Mouse (Mus musculus): ENCODE data around the gene Kif26a. TPM values are rescaled to one million over a fixed set of nuclear protein-coding genes. Genes with fewer than 3 reads are reported as not detected.

Gene Kif26a
- total and polyA plus RNA-seq, 2 experiments from 2014 or later = 1.9 to 26.3 TPM

GRCm38 (mm10) chr12:112107685-112108084 is 38.3 kb upstream of the Kif26a start:
- Histone ChIP-seq H3K9me3 (ENCODE audit: low read length) (no peaks in the 10 kb centered on the region), H3K9ac (replicated peaks; ENCODE audit: low read length) (no peak overlapping the region), H3K4me3 (ENCODE audit: low read length) (no peak overlapping the region), H3K27ac (no peak overlapping the region), H3K4me1 (ENCODE audit: insufficient read depth, low read length) (no peaks in the 10 kb centered on the region), H3K36me3 (ENCODE audit: insufficient read depth, low read length) (no peaks in the 10 kb centered on the region), H3K27me3 (ENCODE audit: insufficient read depth, low read length) (no peaks in the 10 kb centered on the region), H3K4me2 (ENCODE audit: low read depth, low read length) (no peak overlapping the region)
- 92% methylated on average over 8 of the region's 8 CpGs for WGBS
- TF ChIP-seq CTCF (IDR thresholded peaks at IDR 0.05; ENCODE audit: low read depth) = no peak
- ATAC-seq = no peak
- DNase-seq (ENCODE audit: low spot score) = no peak

GRCm38 (mm10) chr12:112108696-112109445 is 37.1 kb upstream of the Kif26a start:
- Histone ChIP-seq H3K36me3 (ENCODE audit: insufficient read depth, low read length) (no peaks in the 10 kb centered on the region), H3K9me3 (ENCODE audit: low read length) (no peaks in the 10 kb centered on the region), H3K27me3 (ENCODE audit: insufficient read depth, low read length) (no peaks in the 10 kb centered on the region), H3K4me3 (ENCODE audit: low read length) (no peak overlapping the region), H3K27ac (no peak overlapping the region), H3K9ac (replicated peaks; ENCODE audit: low read length) (no peak overlapping the region), H3K4me2 (ENCODE audit: low read depth, low read length) (no peak overlapping the region), H3K4me1 (ENCODE audit: insufficient read depth, low read length) (no peaks in the 10 kb centered on the region)
- ATAC-seq (no peak), DNase-seq (ENCODE audit: low spot score) (no peak)
- WGBS = 82% methylated on average over 11 of the region's 11 CpGs
- no peak for TF ChIP-seq CTCF (IDR thresholded peaks at IDR 0.05; ENCODE audit: low read depth)

GRCm38 (mm10) chr12:112109701-112110100 is 36.3 kb upstream of the Kif26a start:
- DNase-seq (ENCODE audit: low spot score) (no peak), ATAC-seq (no peak)
- peaks cover 4% of the 10 kb centered on the region; the same call in 1 of the 2 replicates for H3K27me3 ChIP-seq (ENCODE audit: insufficient read depth, low read length)
- no peaks in the 10 kb centered on the region for H3K4me1 ChIP-seq (ENCODE audit: insufficient read depth, low read length)
- H3K4me3 ChIP-seq (ENCODE audit: low read length) = no peak overlapping the region
- no peak overlapping the region for H3K4me2 ChIP-seq (ENCODE audit: low read depth, low read length)
- H3K9ac ChIP-seq (replicated peaks; ENCODE audit: low read length) = no peak overlapping the region
- no peak overlapping the region for H3K27ac ChIP-seq
- WGBS = 82% methylated on average over 9 of the region's 9 CpGs
- no peaks in the 10 kb centered on the region for H3K36me3 ChIP-seq (ENCODE audit: insufficient read depth, low read length)
- TF ChIP-seq CTCF (IDR thresholded peaks at IDR 0.05; ENCODE audit: low read depth) = no peak
- no peaks in the 10 kb centered on the region for H3K9me3 ChIP-seq (ENCODE audit: low read length)

- H3K36me3 ChIP-seq (ENCODE audit: insufficient read depth, low read length) = no peaks in the 10 kb centered on the region
- H3K4me3 ChIP-seq (ENCODE audit: low read length) = no peak overlapping the region
- H3K9ac ChIP-seq (replicated peaks; ENCODE audit: low read length) = no peak overlapping the region
- no peak for TF ChIP-seq CTCF (IDR thresholded peaks at IDR 0.05; ENCODE audit: low read depth)
- 85% methylated on average over 5 of the region's 5 CpGs for WGBS
- DNase-seq (ENCODE audit: low spot score) = no peak
- no peaks in the 10 kb centered on the region for H3K4me1 ChIP-seq (ENCODE audit: insufficient read depth, low read length)
- no peak overlapping the region for H3K27ac ChIP-seq
- ATAC-seq = no peak
- peaks cover 4% of the 10 kb centered on the region; the same call in 1 of the 2 replicates for H3K27me3 ChIP-seq (ENCODE audit: insufficient read depth, low read length)
- no peak overlapping the region for H3K4me2 ChIP-seq (ENCODE audit: low read depth, low read length)
- no peaks in the 10 kb centered on the region for H3K9me3 ChIP-seq (ENCODE audit: low read length)
Observed at GRCm38 (mm10) chr12:112111323-112111722, 34.7 kb upstream of the Kif26a start.

GRCm38 (mm10) chr12:112112235-112112634 is 33.8 kb upstream of the Kif26a start:
- H3K4me1 ChIP-seq (ENCODE audit: insufficient read depth, low read length) = no peaks in the 10 kb centered on the region
- H3K36me3 ChIP-seq (ENCODE audit: insufficient read depth, low read length) = no peaks in the 10 kb centered on the region
- H3K4me3 ChIP-seq (ENCODE audit: low read length) = no peak overlapping the region
- ATAC-seq = no peak
- no peaks in the 10 kb centered on the region for H3K9me3 ChIP-seq (ENCODE audit: low read length)
- H3K27me3 ChIP-seq (ENCODE audit: insufficient read depth, low read length) = peaks cover 4% of the 10 kb centered on the region; the same call in 1 of the 2 replicates
- H3K27ac ChIP-seq = no peak overlapping the region
- TF ChIP-seq CTCF (IDR thresholded peaks at IDR 0.05; ENCODE audit: low read depth) = no peak
- 92% methylated on average over 6 of the region's 6 CpGs for WGBS
- DNase-seq (ENCODE audit: low spot score) = no peak
- H3K9ac ChIP-seq (replicated peaks; ENCODE audit: low read length) = no peak overlapping the region
- H3K4me2 ChIP-seq (ENCODE audit: low read depth, low read length) = no peak overlapping the region

GRCm38 (mm10) chr12:112112686-112113396 is 33.2 kb upstream of the Kif26a start:
- DNase-seq (ENCODE audit: low spot score) (no peak), ATAC-seq (peak; percentile 31; the same call in 1 of the 2 replicates)
- Histone ChIP-seq H3K36me3 (ENCODE audit: insufficient read depth, low read length) (no peaks in the 10 kb centered on the region), H3K27ac (no peak overlapping the region), H3K9me3 (ENCODE audit: low read length) (no peaks in the 10 kb centered on the region), H3K4me1 (ENCODE audit: insufficient read depth, low read length) (no peaks in the 10 kb centered on the region), H3K4me3 (ENCODE audit: low read length) (no peak overlapping the region), H3K27me3 (ENCODE audit: insufficient read depth, low read length) (peaks cover 4% of the 10 kb centered on the region; the same call in 1 of the 2 replicates), H3K4me2 (ENCODE audit: low read depth, low read length) (no peak overlapping the region), H3K9ac (replicated peaks; ENCODE audit: low read length) (no peak overlapping the region)
- 25% methylated on average over 13 of the region's 13 CpGs for WGBS
- TF ChIP-seq CTCF (IDR thresholded peaks at IDR 0.05; ENCODE audit: low read depth) = no peak

All from hindbrain, postnatal 0 days (tissue).